Mouse (Mus musculus): ENCODE measurements around the gene Mid1ip1. TPM values are rescaled to one million over a fixed set of nuclear protein-coding genes. Genes with fewer than 3 reads are reported as not detected.

Gene Mid1ip1
- polyA plus RNA-seq, 1 experiment from 2014 or later, result 78.7 TPM

GRCm38 (mm10) chrX:10724571-10724970 is 9.8 kb downstream of the Mid1ip1 start:
- ATAC-seq, result no peak
- Histone ChIP-seq H3K4me1 (ENCODE audit: control insufficient read depth, insufficient read depth, low read length) (0 out of 2 replicates have a peak, but pooled peaks cover 3% of the 10 kb centered on the region), H3K36me3 (ENCODE audit: control insufficient read depth, insufficient read depth, low read length) (no peaks in the 10 kb centered on the region), H3K4me3 (ENCODE audit: low read length) (no peak overlapping the region), H3K27ac (ENCODE audit: low read length) (no peak overlapping the region), H3K4me2 (ENCODE audit: low read depth, low read length) (no peak overlapping the region), H3K9me3 (ENCODE audit: control insufficient read depth, low read length) (no peaks in the 10 kb centered on the region), H3K27me3 (replicated peaks; ENCODE audit: control insufficient read depth, insufficient read depth, low read length) (no peaks in the 10 kb centered on the region), H3K9ac (ENCODE audit: low read depth, low read length) (no peak overlapping the region)
- 94% methylated on average over 1 of the region's 1 CpGs for whole genome bisulfite sequencing

GRCm38 (mm10) chrX:10729488-10729887 is 14.7 kb downstream of the Mid1ip1 start:
- WGBS, result 35% methylated on average over 4 of the region's 6 CpGs
- H3K36me3 ChIP-seq (ENCODE audit: control insufficient read depth, insufficient read depth, low read length), result no peaks in the 10 kb centered on the region
- H3K27me3 ChIP-seq (replicated peaks; ENCODE audit: control insufficient read depth, insufficient read depth, low read length), result no peaks in the 10 kb centered on the region
- no peak overlapping the region for H3K4me2 ChIP-seq (ENCODE audit: low read depth, low read length)
- no peaks in the 10 kb centered on the region for H3K4me1 ChIP-seq (ENCODE audit: control insufficient read depth, insufficient read depth, low read length)
- no peak overlapping the region for H3K27ac ChIP-seq (ENCODE audit: low read length)
- no peak overlapping the region for H3K4me3 ChIP-seq (ENCODE audit: low read length)
- no peaks in the 10 kb centered on the region for H3K9me3 ChIP-seq (ENCODE audit: control insufficient read depth, low read length)
- H3K9ac ChIP-seq (ENCODE audit: low read depth, low read length), result no peak overlapping the region
- no peak for ATAC-seq

- 32% methylated on average over 1 of the region's 1 CpGs for WGBS
- Histone ChIP-seq H3K4me1 (ENCODE audit: control insufficient read depth, insufficient read depth, low read length) (no peaks in the 10 kb centered on the region), H3K4me3 (ENCODE audit: low read length) (no peak overlapping the region), H3K9ac (ENCODE audit: low read depth, low read length) (no peak overlapping the region), H3K27ac (ENCODE audit: low read length) (no peak overlapping the region), H3K9me3 (ENCODE audit: control insufficient read depth, low read length) (no peaks in the 10 kb centered on the region), H3K4me2 (ENCODE audit: low read depth, low read length) (no peak overlapping the region), H3K27me3 (replicated peaks; ENCODE audit: control insufficient read depth, insufficient read depth, low read length) (no peaks in the 10 kb centered on the region), H3K36me3 (ENCODE audit: control insufficient read depth, insufficient read depth, low read length) (no peaks in the 10 kb centered on the region)
- no peak for ATAC-seq
Measured at GRCm38 (mm10) chrX:10734453-10734852, 19.6 kb downstream of the Mid1ip1 start.

GRCm38 (mm10) chrX:10734874-10735273 is 20.1 kb downstream of the Mid1ip1 start:
- ATAC-seq, result no peak
- H3K4me2 ChIP-seq (ENCODE audit: low read depth, low read length), result no peak overlapping the region
- H3K36me3 ChIP-seq (ENCODE audit: control insufficient read depth, insufficient read depth, low read length), result no peaks in the 10 kb centered on the region
- no peaks in the 10 kb centered on the region for H3K4me1 ChIP-seq (ENCODE audit: control insufficient read depth, insufficient read depth, low read length)
- H3K4me3 ChIP-seq (ENCODE audit: low read length), result no peak overlapping the region
- H3K27ac ChIP-seq (ENCODE audit: low read length), result no peak overlapping the region
- H3K9ac ChIP-seq (ENCODE audit: low read depth, low read length), result no peak overlapping the region
- H3K27me3 ChIP-seq (replicated peaks; ENCODE audit: control insufficient read depth, insufficient read depth, low read length), result no peaks in the 10 kb centered on the region
- 69% methylated on average over 1 of the region's 1 CpGs for WGBS
- no peaks in the 10 kb centered on the region for H3K9me3 ChIP-seq (ENCODE audit: control insufficient read depth, low read length)

DNA sequence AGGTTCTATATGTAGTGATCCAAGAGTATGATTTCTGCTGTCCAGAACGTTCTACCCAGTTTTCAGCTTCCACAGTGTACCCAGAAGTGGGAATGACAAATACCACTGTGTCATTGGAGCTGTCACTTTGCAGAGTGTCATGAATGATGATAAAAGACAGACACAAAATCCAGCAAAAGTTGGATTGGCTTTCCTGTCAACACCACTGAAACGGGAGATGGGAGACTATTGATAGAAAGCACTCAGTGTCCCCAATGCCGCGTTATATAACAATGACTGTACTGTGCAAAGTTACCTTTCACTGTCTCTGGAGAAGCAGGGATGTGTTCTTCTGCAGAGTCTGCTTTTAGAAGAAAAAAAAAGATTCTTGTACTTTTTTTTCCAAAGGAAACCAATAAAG is 44.1 kb downstream of the Mid1ip1 start:
- Histone ChIP-seq H3K9ac (ENCODE audit: low read depth, low read length) (no peak overlapping the region), H3K27me3 (replicated peaks; ENCODE audit: control insufficient read depth, insufficient read depth, low read length) (no peaks in the 10 kb centered on the region), H3K9me3 (ENCODE audit: control insufficient read depth, low read length) (no peaks in the 10 kb centered on the region), H3K4me2 (ENCODE audit: low read depth, low read length) (no peak overlapping the region), H3K36me3 (ENCODE audit: control insufficient read depth, insufficient read depth, low read length) (no peaks in the 10 kb centered on the region), H3K4me3 (ENCODE audit: low read length) (no peak overlapping the region), H3K27ac (ENCODE audit: low read length) (no peak overlapping the region), H3K4me1 (ENCODE audit: control insufficient read depth, insufficient read depth, low read length) (no peaks in the 10 kb centered on the region)
- 71% methylated on average over 4 of the region's 4 CpGs for WGBS
- no peak for ATAC-seq

- Histone ChIP-seq H3K4me2 (ENCODE audit: low read depth, low read length) (no peak overlapping the region), H3K4me3 (ENCODE audit: low read length) (no peak overlapping the region), H3K27me3 (replicated peaks; ENCODE audit: control insufficient read depth, insufficient read depth, low read length) (no peaks in the 10 kb centered on the region), H3K9me3 (ENCODE audit: control insufficient read depth, low read length) (no peaks in the 10 kb centered on the region), H3K27ac (ENCODE audit: low read length) (no peak overlapping the region), H3K9ac (ENCODE audit: low read depth, low read length) (no peak overlapping the region), H3K36me3 (ENCODE audit: control insufficient read depth, insufficient read depth, low read length) (no peaks in the 10 kb centered on the region), H3K4me1 (ENCODE audit: control insufficient read depth, insufficient read depth, low read length) (no peaks in the 10 kb centered on the region)
- no peak for ATAC-seq
- whole genome bisulfite sequencing, result 73% methylated on average over 10 of the region's 10 CpGs
Measured at GRCm38 (mm10) chrX:10763476-10764016, 48.7 kb downstream of the Mid1ip1 start.

Other genes starting within 250 kb of the Mid1ip1 start
- 166 and 168 TPM in 2 replicates for gene Tspan7, start 229.9 kb upstream of the Mid1ip1 start, polyA plus RNA-seq (2015; fragmentation: Nextera tagmentation; extraction: Ambion mirVana)